Mouse (Mus musculus): ENCODE results near the gene Slc4a3. TPM values are rescaled to one million over a fixed set of nuclear protein-coding genes. Genes with fewer than 3 reads are reported as not detected.

Gene Slc4a3
- polyA plus RNA-seq, 1 experiment: not detected

GRCm38 (mm10) chr1:75597622-75598021 is 51.6 kb downstream of the Slc4a3 start:
- no peak for TF ChIP-seq GATA1 (IDR thresholded peaks at IDR 0.05; ENCODE audit: low read length)

- TF ChIP-seq GATA1 (IDR thresholded peaks at IDR 0.05; ENCODE audit: low read length): no peak
These were observed 55.7 kb downstream of the Slc4a3 start for GRCm38 (mm10) chr1:75601738-75602137.

DNA sequence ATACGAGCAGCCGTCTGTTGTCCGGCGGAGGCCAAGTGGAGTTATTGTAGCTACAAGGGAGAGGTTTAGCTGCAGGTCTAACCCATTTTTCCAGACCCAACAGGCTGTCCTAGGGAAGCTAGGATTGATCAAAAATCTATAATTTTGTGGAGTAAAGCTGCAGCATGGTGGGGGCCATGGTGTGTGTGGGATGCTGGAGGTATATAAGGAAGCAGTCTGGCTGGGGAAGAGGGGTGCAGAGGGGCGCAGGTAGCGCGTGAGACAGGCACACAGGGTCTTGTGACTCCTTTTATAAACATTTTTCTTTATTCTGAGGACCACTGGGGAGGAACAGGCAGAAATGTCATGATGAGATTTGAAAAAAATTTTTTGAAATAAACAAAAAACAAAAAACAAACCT is 57.5 kb downstream of the Slc4a3 start:
- no peak for TF ChIP-seq GATA1 (IDR thresholded peaks at IDR 0.05; ENCODE audit: low read length)

- TF ChIP-seq GATA1 (IDR thresholded peaks at IDR 0.05; ENCODE audit: low read length): no peak
These were observed 62.2 kb downstream of the Slc4a3 start for GRCm38 (mm10) chr1:75608225-75608624.

DNA sequence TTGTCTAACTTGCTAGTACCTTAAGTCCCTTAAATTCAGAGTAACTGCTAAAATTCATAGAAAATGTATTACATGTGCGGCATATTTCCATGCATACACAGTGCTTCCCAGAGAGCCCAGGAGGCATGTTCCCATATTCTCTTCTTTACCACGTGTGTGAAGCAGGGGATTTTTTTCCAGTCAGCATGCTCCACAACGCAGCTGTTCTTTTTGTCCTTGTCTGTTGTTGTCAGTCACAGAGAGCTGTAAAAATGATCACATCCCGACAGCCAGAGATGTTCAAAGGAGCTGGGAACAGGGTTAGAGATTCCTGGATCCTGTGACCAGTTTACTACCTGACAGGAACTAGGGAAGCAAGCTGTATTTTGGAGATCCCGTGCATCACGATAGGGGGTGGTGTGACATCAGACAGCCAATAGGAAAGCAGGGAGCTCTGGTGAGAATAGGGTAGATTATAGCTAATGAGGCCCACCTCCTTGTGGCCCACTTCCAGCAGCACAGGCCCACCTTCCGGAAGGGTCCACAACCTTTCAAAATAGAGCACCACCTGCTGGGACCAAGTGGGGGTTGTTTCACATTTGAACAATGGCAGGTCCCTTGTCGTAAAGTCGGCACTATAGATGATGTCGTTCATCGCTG is 62.7 kb downstream of the Slc4a3 start:
- no peak for TF ChIP-seq GATA1 (IDR thresholded peaks at IDR 0.05; ENCODE audit: low read length)

GRCm38 (mm10) chr1:75609264-75609662 is 63.2 kb downstream of the Slc4a3 start:
- TF ChIP-seq GATA1 (IDR thresholded peaks at IDR 0.05; ENCODE audit: low read length): no peak

GRCm38 (mm10) chr1:75610553-75610952 is 64.5 kb downstream of the Slc4a3 start:
- TF ChIP-seq GATA1 (IDR thresholded peaks at IDR 0.05; ENCODE audit: low read length): no peak

Other genes starting within 250 kb of the Slc4a3 start
- gene Dnpep, start 228.3 kb upstream of the Slc4a3 start, polyA plus RNA-seq (2012): 46.2 and 77.7 TPM in 2 replicates
- gene Des, start 185.9 kb upstream of the Slc4a3 start, polyA plus RNA-seq (2012): 1.4 and 1.6 TPM in 2 replicates
- gene Speg, start 171.0 kb upstream of the Slc4a3 start, polyA plus RNA-seq (2012): 0.09 and 0.33 TPM in 2 replicates
- 292 TPM in 2 replicates for gene Gmppa, start 110.3 kb upstream of the Slc4a3 start, polyA plus RNA-seq (2012)
- 0.40 and 0.56 TPM in 2 replicates for gene Asic4, start 95.8 kb upstream of the Slc4a3 start, polyA plus RNA-seq (2012)
- gene Chpf, start 67.0 kb upstream of the Slc4a3 start, polyA plus RNA-seq (2012): 99.0 and 103 TPM in 2 replicates
- 2.4 and 4.1 TPM in 2 replicates for gene Tmem198, start 66.7 kb upstream of the Slc4a3 start, polyA plus RNA-seq (2012)
- gene Obsl1, start 39.8 kb upstream of the Slc4a3 start, polyA plus RNA-seq (2012): not detected in 2 replicates
- not detected in 2 replicates for gene Inha, start 39.2 kb upstream of the Slc4a3 start, polyA plus RNA-seq (2012)
- 134 and 160 TPM in 2 replicates for gene Stk11ip, start 24.7 kb upstream of the Slc4a3 start, polyA plus RNA-seq (2012)

Data from G1E-ER4 (cell line).